Mouse (Mus musculus): ENCODE data around the gene Ttc13.

DNA sequence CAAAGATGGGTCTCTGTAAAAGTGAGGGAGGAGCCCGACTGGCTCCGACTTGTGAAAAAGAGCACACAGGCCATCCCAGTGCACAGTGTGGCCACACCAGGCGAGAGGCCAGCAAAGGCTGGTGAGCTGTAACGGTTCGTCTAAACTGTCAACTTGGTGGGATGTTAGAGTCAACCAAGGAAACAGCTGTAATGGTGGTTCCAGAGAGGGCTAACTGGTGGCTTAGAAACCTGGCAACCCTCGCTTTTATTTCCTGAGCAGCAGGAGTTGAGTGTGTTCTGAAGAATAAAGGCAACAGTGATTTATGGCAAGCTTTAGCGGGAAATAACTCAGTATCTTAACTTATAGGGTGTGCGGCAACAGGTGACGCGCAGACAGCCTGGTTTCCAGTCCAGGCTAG, 39.6 kb downstream of the Ttc13 start:
- TF ChIP-seq CTCF (IDR thresholded peaks at IDR 0.05; ENCODE audit: control insufficient read depth, insufficient read depth, insufficient read length): no peak
- no peak for TF ChIP-seq CEBPB (IDR thresholded peaks at IDR 0.05; ENCODE audit: low read depth)
